Mouse (Mus musculus) retina, embryonic 14.5 days (tissue): ENCODE measurements around the gene Htatip2.

Experiments used
- DNase-seq: peaks from one replicate; pipeline ENCODE4 v3.0.0-alpha.2; 2015; ENCODE audit warnings: low spot score

Htatip2 gene

GRCm38 (mm10) chr7:49786618-49787382, 27.9 kb downstream of the Htatip2 start:
- peak; percentile 84 for DNase-seq

- DNase-seq: no peak
Observed at GRCm38 (mm10) chr7:49787383-49787645, 28.4 kb downstream of the Htatip2 start.

GRCm38 (mm10) chr7:49794304-49794703, 35.4 kb downstream of the Htatip2 start:
- DNase-seq: no peak

GRCm38 (mm10) chr7:49797171-49797570, 38.3 kb downstream of the Htatip2 start:
- DNase-seq: no peak

- DNase-seq: no peak
Observed at GRCm38 (mm10) chr7:49803511-49803910, 44.6 kb downstream of the Htatip2 start.

GRCm38 (mm10) chr7:49804638-49805165, 45.8 kb downstream of the Htatip2 start:
- DNase-seq: no peak

- no peak for DNase-seq
Observed at GRCm38 (mm10) chr7:49805618-49806017, 46.7 kb downstream of the Htatip2 start.

- DNase-seq: no peak
Observed at GRCm38 (mm10) chr7:49807093-49807682, 48.3 kb downstream of the Htatip2 start.

GRCm38 (mm10) chr7:49807846-49808622, 49.1 kb downstream of the Htatip2 start:
- peak; percentile 3 for DNase-seq

GRCm38 (mm10) chr7:49809100-49809499, 50.2 kb downstream of the Htatip2 start:
- DNase-seq: peak; percentile 3

GRCm38 (mm10) chr7:49809562-49809961, 50.6 kb downstream of the Htatip2 start:
- DNase-seq: peak; percentile 40

- DNase-seq: peak; percentile 58
Observed at GRCm38 (mm10) chr7:49811346-49811745, 52.4 kb downstream of the Htatip2 start.

- no peak for DNase-seq
Observed at GRCm38 (mm10) chr7:49819393-49819792, 60.5 kb downstream of the Htatip2 start.

GRCm38 (mm10) chr7:49821370-49821769, 62.5 kb downstream of the Htatip2 start:
- no peak for DNase-seq

- no peak for DNase-seq
Observed at GRCm38 (mm10) chr7:49822028-49822427, 63.1 kb downstream of the Htatip2 start.
